Mouse (Mus musculus) brain, embryonic 14.5 days (tissue): ENCODE data around the gene Atp6v0a2. TPM values are rescaled to one million over a fixed set of nuclear protein-coding genes. Genes with fewer than 3 reads are reported as not detected.

ENCODE experiments used
- DNase-seq: peaks from one replicate; pipeline ENCODE4 v3.0.0-alpha.2; 2011; ENCODE audit warnings: low read depth
- CTCF ChIP-seq: fragments of 200-500 bp; IDR thresholded peaks from 2 replicates; pipeline ENCODE4 v1.5.1; 2012; ENCODE audit warnings: inconsistent platforms, mild to moderate bottlenecking, moderate library complexity, borderline replicate concordance; ENCODE audit not compliant: insufficient read depth, insufficient read length; ENCODE audit errors: extremely low read depth
- POLR2A ChIP-seq: fragments of 200-500 bp; IDR thresholded peaks from 2 replicates; pipeline ENCODE4 v1.6.1; 2012; ENCODE audit warnings: mild to moderate bottlenecking, inconsistent platforms, borderline replicate concordance; ENCODE audit not compliant: poor library complexity, insufficient read depth, insufficient read length, severe bottlenecking; ENCODE audit errors: extremely low read depth
- polyA plus RNA-seq: library from polyadenylated mRNA; depleted of rRNA; stranded (reverse); fragments of >200 nt; gene quantifications from 2 replicates; pipeline ENCODE4 v1.2.3, GENCODE M21; 2012

Atp6v0a2 gene
- polyA plus RNA-seq, 1 experiment, result 34.8 TPM

DNA sequence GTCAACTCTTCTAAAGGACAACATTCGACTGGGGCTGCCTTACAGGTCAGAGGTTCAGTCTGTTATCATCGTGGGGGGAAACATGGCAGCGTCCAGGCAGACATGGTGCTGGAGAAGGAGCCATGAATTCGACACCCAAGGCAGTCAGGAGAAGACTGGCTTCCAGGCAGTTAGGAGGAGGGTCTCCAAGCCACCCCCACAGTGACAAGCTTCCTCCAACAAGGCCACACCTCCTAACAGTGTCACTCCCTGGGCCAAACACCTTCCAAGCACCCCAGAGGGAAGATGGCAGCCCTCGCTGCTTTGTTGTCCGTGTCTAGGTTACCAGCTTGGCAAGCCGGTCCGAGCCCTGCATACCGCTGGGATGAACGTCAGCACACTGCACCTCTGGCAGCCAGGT is 9.7 kb upstream of the Atp6v0a2 start:
- no peak for TF ChIP-seq POLR2A
- TF ChIP-seq CTCF, result no peak
- DNase-seq, result no peak

DNA sequence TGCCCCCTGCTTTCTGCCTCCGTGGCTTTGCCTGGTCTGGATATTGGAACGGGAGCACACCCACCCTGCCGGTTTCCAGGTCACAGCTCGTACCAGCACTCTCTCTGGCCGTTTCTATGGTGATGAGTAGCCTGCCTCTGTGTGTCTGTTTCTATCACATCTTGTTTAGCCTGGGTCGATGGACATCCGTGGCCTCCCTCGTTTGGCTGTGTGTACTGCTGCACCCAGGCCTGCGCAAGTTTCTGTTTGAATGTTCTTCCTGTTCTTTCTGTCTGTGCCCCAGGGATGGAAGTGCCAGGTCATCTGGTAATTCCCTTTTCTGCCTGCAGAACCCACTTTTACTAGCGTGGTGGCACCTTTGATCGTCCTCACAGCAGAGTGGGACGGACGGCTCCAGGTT is 7.0 kb upstream of the Atp6v0a2 start:
- DNase-seq, result no peak
- TF ChIP-seq POLR2A (no peak), CTCF (no peak)

GRCm38 (mm10) chr5:124622890-124623289 is 5.5 kb upstream of the Atp6v0a2 start:
- DNase-seq, result no peak
- no peak for TF ChIP-seq POLR2A
- no peak for TF ChIP-seq CTCF

- TF ChIP-seq CTCF (no peak), POLR2A (no peak)
- DNase-seq, result no peak
These were observed 4.1 kb upstream of the Atp6v0a2 start for GRCm38 (mm10) chr5:124624291-124624690.

- TF ChIP-seq CTCF, result no peak
- TF ChIP-seq POLR2A, result no peak
- DNase-seq, result no peak
These were observed 1.3 kb downstream of the Atp6v0a2 start for GRCm38 (mm10) chr5:124629641-124630040.

GRCm38 (mm10) chr5:124631685-124632084 is 3.3 kb downstream of the Atp6v0a2 start:
- TF ChIP-seq CTCF, result no peak
- no peak for TF ChIP-seq POLR2A
- no peak for DNase-seq

DNA sequence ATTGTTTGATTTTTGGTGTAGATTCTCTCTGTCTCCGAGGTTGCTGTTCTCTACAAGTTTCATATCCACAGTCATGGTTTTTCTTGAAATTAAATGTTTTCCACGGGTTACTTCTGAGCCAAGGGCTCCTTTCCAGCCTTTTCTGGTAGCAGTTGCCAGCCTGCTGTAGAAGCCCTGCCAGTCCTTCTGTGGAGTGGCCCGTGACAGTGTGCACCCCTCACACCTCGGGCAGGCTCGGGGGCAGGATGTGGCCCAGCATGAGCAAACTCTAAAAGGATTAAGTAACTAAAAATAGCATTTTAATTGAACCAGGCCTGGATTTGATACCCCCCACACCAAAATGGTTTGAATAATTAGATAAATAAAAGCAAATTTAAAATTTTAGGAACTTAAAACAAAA is 4.1 kb downstream of the Atp6v0a2 start:
- no peak for DNase-seq
- no peak for TF ChIP-seq POLR2A
- no peak for TF ChIP-seq CTCF

GRCm38 (mm10) chr5:124633425-124633824 is 5.0 kb downstream of the Atp6v0a2 start:
- no peak for DNase-seq

GRCm38 (mm10) chr5:124635068-124635467 is 6.7 kb downstream of the Atp6v0a2 start:
- peak; percentile 30 for DNase-seq
- peak; percentile 42; the same call in 1 of the 2 replicates for TF ChIP-seq CTCF

More at GRCm38 (mm10) chr5:124633425-124633824, 5.0 kb downstream of the Atp6v0a2 start:
- no peak for TF ChIP-seq POLR2A
- no peak for TF ChIP-seq CTCF

DNA sequence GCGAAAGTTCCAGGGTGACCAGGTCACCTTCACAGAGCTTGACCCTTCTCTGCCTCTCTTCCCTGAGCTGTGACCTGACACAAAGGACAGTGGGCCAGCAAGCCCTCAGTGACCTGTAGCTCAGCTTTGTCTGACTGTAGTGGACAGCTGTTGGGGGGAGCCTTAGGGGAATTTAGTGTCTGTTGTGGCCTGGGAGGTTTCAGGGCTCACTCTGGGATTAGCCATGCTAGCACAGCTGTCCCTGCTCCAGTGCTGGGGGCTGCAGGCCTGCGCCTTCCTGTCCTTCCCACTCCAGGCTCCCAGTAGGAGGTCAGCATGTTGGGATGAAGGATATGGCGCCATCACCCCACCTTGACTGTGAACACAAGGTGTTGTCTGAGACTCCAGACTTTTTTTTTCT is 7.8 kb downstream of the Atp6v0a2 start:
- DNase-seq, result no peak
- TF ChIP-seq CTCF (no peak), POLR2A (no peak)

GRCm38 (mm10) chr5:124636694-124637093 is 8.3 kb downstream of the Atp6v0a2 start:
- no peak for DNase-seq
- TF ChIP-seq POLR2A (no peak), CTCF (no peak)

DNA sequence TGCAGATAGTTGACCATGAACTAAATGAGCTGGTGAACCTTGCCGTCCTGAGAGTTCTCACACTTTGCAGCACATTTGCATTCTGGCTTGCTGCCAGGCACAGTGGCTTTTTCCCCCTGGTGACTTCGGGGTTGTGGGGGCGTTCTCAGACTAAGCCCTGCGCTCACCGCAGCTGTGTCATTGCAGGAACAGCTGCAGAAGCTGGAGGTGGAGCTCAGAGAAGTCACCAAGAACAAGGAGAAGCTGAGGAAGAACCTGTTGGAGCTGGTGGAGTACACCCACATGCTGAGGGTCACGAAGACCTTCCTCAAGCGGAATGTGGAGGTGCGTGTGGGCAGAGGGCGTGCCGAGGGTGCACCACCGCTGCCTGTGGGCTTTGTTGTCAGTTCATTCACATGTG is 8.9 kb downstream of the Atp6v0a2 start:
- TF ChIP-seq CTCF (no peak), POLR2A (no peak)
- no peak for DNase-seq

GRCm38 (mm10) chr5:124637836-124638235 is 9.5 kb downstream of the Atp6v0a2 start:
- DNase-seq, result no peak
- TF ChIP-seq CTCF, result no peak
- TF ChIP-seq POLR2A, result no peak

- DNase-seq, result no peak
These were observed 85.4 kb downstream of the Atp6v0a2 start for GRCm38 (mm10) chr5:124713741-124714140.

More at GRCm38 (mm10) chr5:124713741-124714140, 85.4 kb downstream of the Atp6v0a2 start:
- TF ChIP-seq CTCF (no peak), POLR2A (no peak)
